Mouse (Mus musculus) CD8-positive naive resting alpha-beta T cell, adult 2 months (primary cell): ENCODE results near the gene Tubal3.
"Not testable (repeated sequence)": the region's sequence is repeated elsewhere in the genome, so short reads cannot be mapped to it uniquely, and the experiment has no call there.

Experiments used
- DNase-seq, 2 experiments: peaks; one replicate each; pipeline ENCODE4 v3.0.0; 2022; ENCODE audit warnings: low read depth in 2 of 2, low spot score in 2 of 2

Tubal3 gene

GRCm38 (mm10) chr13:3917571-3918311 lies at the start of gene Tubal3, which contains the start of gene Net1:
Tubal3 (plus strand) TSS chr13:3918274.
Net1 (minus strand) TSS chr13:3918220.
- DNase-seq = peak; percentile 81 to 88

DNA sequence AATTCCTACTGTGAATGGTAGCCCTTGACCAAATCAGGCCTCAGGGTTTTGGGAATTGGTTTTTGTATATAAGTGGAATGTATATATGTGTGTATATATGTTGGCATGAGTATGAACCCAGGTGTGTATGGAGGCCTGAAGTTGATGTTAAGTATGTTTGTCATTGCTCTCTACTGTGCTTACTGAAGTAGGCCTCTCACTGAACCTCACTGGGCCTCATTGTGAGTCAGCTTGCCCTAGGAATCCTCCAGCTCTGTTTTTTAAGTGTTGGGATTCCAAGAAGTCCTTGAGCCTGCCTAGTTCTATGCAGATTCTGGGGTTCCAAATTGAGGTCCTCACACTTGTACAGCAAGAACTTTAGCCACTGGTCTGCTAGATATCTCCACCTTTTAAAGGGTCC lies 48.2 kb upstream of the Tubal3 start:
- DNase-seq = no peak

- DNase-seq = no peak
Observed at GRCm38 (mm10) chr13:3872832-3873231, 45.2 kb upstream of the Tubal3 start.

DNA sequence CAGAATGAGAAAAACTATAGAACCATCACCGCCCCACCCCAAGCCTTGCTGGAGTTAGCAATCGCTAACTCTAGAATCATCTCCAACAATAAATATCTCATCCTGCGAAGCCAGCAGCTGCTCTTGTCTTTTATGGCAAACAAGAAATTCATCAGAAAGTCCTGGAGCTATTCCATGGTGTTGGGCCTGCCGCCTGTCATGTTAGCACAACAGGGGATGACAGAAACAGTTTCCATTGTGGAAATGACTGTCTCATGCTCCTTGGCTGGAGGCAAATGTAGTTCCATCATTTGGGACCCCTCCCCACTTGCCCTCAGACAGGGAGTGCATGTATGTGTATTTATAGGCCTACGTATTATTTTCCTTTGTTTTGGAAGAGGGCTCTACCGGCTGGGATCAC lies 41.6 kb upstream of the Tubal3 start:
- no peak for DNase-seq

DNA sequence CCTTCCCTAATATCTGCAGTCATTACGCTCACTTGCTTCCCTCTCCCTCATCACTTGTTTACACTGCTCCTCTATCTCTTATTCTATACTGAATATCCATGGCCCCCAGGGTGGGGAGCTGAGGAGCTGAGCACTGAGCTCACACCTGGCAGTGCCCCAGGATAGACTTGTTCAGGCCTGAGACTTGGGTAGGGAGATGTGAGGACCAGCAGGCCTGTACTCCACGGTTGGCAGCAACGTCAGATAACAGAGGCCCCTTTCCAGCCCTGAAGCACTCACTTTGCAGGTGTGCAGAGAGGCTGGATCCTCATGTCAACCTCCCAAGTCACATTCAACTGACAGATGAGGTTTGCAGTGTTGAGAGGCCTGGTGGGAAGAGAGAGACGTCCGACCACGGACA lies 40.9 kb upstream of the Tubal3 start:
- DNase-seq = no peak

DNA sequence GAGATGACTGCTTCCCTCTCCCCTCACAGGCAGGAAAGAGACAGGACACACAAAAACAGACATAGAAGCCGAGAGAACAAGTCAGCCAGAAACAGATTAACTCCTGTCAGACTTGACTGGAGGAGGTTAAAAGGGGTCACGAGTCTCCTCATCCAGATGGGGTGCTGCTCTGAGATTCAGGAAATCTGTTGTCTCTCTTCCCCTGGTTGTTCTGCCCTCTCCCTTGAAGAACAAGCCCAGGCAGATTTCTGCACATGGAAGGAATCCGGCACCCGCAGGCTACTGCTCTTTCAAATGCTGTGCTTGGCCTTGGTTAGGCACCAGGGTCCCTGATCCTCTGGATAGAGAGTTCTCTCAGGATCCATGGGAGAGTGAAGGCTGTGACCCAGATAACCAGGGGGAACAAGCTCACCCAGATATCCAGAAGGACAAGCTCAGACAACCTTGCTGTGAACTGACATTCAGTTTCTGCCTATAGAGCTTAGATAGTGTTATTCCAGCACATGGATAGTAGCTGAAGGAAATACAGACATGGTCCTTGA lies 40.3 kb upstream of the Tubal3 start:
- no peak for DNase-seq

DNA sequence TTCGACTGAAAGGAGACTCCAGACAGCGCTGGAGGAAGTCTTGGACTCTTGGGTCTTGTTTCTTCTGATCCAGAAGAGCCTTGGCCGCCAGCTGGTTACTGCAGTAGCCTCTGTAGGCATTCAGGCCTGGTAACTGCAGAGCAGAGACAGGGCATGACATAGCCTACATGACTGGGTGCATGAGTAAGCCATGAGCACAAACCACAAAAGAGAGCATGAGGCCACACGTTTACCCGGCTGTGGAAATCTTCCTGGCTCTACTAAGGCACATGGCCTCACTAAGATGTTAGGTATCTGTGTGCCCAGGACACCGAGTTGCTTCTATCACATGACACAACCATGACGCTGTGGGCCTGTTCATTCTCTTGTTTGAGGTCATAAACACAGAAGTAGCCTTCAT lies 31.4 kb upstream of the Tubal3 start:
- no peak for DNase-seq

GRCm38 (mm10) chr13:3889111-3889510 lies 29.0 kb upstream of the Tubal3 start:
- no peak for DNase-seq

GRCm38 (mm10) chr13:3890061-3890460 lies 28.0 kb upstream of the Tubal3 start:
- no peak for DNase-seq

DNA sequence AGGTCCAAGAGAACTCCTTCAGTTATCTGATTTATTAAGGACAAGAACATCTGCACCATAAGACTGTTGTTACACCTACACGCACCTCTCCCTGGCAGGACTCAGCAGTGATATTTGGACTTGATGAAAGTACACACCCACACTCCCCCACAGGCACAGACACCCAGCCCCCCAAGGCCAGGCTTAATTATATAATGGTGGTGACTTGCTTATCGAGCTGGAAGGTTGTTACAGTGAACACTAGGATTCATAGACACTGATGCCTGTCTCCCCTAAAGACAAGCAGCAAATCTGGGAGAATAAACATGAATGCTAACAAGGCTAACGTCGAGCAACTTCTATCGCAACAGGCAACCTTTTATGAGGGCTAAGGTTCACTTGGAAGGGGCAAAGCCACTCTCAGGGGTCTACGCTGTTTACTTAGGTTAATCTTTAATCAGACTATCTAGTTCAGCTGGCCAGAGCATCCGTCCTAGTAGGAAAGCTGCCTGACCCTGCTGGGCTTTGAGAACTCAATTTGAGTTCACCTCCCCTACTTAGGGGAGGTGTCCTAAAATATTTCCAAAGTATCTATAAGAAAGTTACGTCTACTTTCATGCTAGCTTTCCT lies 26.5 kb upstream of the Tubal3 start:
- no peak for DNase-seq

GRCm38 (mm10) chr13:3892601-3893000 lies 25.5 kb upstream of the Tubal3 start:
- no peak for DNase-seq

- DNase-seq = peak; percentile 85 to 89
Observed at GRCm38 (mm10) chr13:3893126-3893734, 24.8 kb upstream of the Tubal3 start.

GRCm38 (mm10) chr13:3894549-3894948 lies 23.5 kb upstream of the Tubal3 start:
- no peak for DNase-seq

GRCm38 (mm10) chr13:3895397-3895980 lies 22.6 kb upstream of the Tubal3 start:
- no peak for DNase-seq

- DNase-seq = no peak
Observed at GRCm38 (mm10) chr13:3896032-3896431, 22.0 kb upstream of the Tubal3 start.

GRCm38 (mm10) chr13:3896913-3897312 lies 21.2 kb upstream of the Tubal3 start:
- peak; percentile 67 to 78 for DNase-seq

GRCm38 (mm10) chr13:3898202-3898601 lies 19.9 kb upstream of the Tubal3 start:
- not testable (repeated sequence) for DNase-seq

- DNase-seq = no peak
Observed at GRCm38 (mm10) chr13:3899301-3899700, 18.8 kb upstream of the Tubal3 start.

- DNase-seq = no peak
Observed at GRCm38 (mm10) chr13:3907151-3907696, 10.8 kb upstream of the Tubal3 start.

GRCm38 (mm10) chr13:3908262-3908661 lies 9.8 kb upstream of the Tubal3 start:
- no peak for DNase-seq

DNA sequence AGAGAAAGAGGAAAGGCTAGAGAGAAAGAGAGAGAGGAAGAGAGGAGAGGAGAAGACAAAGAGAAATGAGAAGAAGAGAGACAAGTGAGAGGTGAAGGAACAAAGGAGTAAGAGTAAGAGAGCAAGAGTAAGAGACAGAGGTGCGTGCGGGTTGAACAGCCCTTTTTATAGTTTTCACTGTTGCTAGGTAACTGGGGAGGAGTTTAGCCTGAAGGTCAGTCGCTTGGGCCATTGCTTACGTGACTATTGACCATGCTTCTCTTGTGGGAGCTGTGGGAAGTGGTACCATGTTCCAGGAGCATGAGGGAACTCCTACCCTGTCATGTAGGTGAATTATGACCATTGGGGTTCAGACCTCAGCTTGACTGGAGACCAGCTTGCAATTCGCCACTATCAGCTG lies 7.7 kb upstream of the Tubal3 start:
- no peak for DNase-seq
